Mouse (Mus musculus): ENCODE data around the gene Ahctf1.

The Ahctf1 gene

GRCm38 (mm10) chr1:179805751-179806150, 2.3 kb upstream of the Ahctf1 start:
- in situ Hi-C loops (cut with MboI, MseI), result no loop called here

GRCm38 (mm10) chr1:179804140-179804881, 831 bp upstream of the Ahctf1 start:
- in situ Hi-C loops (cut with MboI, MseI), result no loop called here

GRCm38 (mm10) chr1:179802610-179803512, 619 bp downstream of the Ahctf1 start, which contains the start of gene Gm10518:
Gene Gm10518, plus strand, starts transcription at chr1:179803376.
- in situ Hi-C loops (cut with MboI, MseI), result no loop called here

DNA sequence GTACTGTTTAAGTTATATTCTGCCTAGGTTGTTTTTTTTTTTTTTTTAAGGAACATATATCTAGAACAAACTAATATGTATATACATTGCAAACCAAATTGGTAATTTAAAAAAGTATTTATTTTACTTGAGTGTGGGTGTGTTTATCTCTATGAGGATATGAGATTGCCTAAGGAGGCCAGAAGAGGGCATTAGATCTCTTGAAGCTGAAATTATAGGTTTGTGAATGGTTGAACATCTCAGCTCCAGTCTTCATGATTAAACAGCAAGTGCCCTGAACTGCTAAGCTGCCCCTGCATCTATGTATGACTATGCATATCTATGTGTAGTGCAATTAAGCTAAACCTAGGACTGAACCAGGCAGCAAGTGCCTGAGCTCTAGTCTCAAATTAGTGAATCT, 4.7 kb downstream of the Ahctf1 start:
- in situ Hi-C loops (cut with MboI, MseI), result no loop called here

- in situ Hi-C loops (cut with MboI, MseI), result no loop called here
These were observed 16.2 kb downstream of the Ahctf1 start for GRCm38 (mm10) chr1:179787281-179787680.

GRCm38 (mm10) chr1:179785502-179785901, 18.0 kb downstream of the Ahctf1 start:
- in situ Hi-C loops (cut with MboI, MseI), result no loop called here

GRCm38 (mm10) chr1:179784098-179784497, 19.4 kb downstream of the Ahctf1 start:
- in situ Hi-C loops (cut with MboI, MseI), result no loop called here

GRCm38 (mm10) chr1:179776831-179777230, 26.6 kb downstream of the Ahctf1 start:
- in situ Hi-C loops (cut with MboI, MseI), result no loop called here

GRCm38 (mm10) chr1:179760553-179760952, 42.9 kb downstream of the Ahctf1 start:
- in situ Hi-C loops (cut with MboI, MseI), result loop anchor here (10.0 to 25.0 kb wide), 5 partner anchors 1344 to 1998 kb away; partner anchors contain the start of genes Adss (in 1 of the 2), Cnih4 (in 1 of the 2) and Nvl (in 1 of the 2)

GRCm38 (mm10) chr1:179760086-179760485, 43.4 kb downstream of the Ahctf1 start:
- in situ Hi-C loops (cut with MboI, MseI), result loop anchor here (10.0 to 25.0 kb wide), 5 partner anchors 1345 to 1998 kb away; partner anchors contain the start of genes Adss (in 1 of the 2), Cnih4 (in 1 of the 2) and Nvl (in 1 of the 2)

GRCm38 (mm10) chr1:179756477-179756876, 47.0 kb downstream of the Ahctf1 start:
- in situ Hi-C loops (cut with MboI, MseI), result loop anchor here (25.0 kb wide), 3 partner anchors 1381 to 1994 kb away; partner anchors contain the start of genes Adss (in 1 of the 2), Cnih4 (in 1 of the 2) and Nvl (in 1 of the 2)

- in situ Hi-C loops (cut with MboI, MseI), result loop anchor here (25.0 kb wide), 3 partner anchors 1384 to 1991 kb away; partner anchors contain the start of genes Adss (in 1 of the 2), Cnih4 (in 1 of the 2) and Nvl (in 1 of the 2)
These were observed 50.5 kb downstream of the Ahctf1 start for GRCm38 (mm10) chr1:179753006-179753405.

GRCm38 (mm10) chr1:179752276-179752675, 51.2 kb downstream of the Ahctf1 start:
- in situ Hi-C loops (cut with MboI, MseI), result loop anchor here (25.0 kb wide), 3 partner anchors 1385 to 1990 kb away; partner anchors contain the start of genes Adss (in 1 of the 2), Cnih4 (in 1 of the 2) and Nvl (in 1 of the 2)

- in situ Hi-C loops (cut with MboI, MseI), result no loop called here
These were observed 58.3 kb downstream of the Ahctf1 start, which contains the start of gene Kif28 for GRCm38 (mm10) chr1:179745171-179745570. Gene Kif28, minus strand, starts transcription at chr1:179745271.

- in situ Hi-C loops (cut with MboI, MseI), result loop anchor here in 1 of 2 experiments (5.0 kb wide), 1 partner anchor 99 kb away; no protein-coding TSS in a partner anchor
These were observed 59.8 kb downstream of the Ahctf1 start for GRCm38 (mm10) chr1:179743593-179744193.

- in situ Hi-C loops (cut with MboI, MseI), result loop anchor here in 1 of 2 experiments (5.0 kb wide), 1 partner anchor 234 kb away; no protein-coding TSS in a partner anchor
These were observed 67.0 kb downstream of the Ahctf1 start for GRCm38 (mm10) chr1:179736483-179736882.

- in situ Hi-C loops (cut with MboI, MseI), result loop anchor here in 1 of 2 experiments (5.0 kb wide), 1 partner anchor 232 kb away; no protein-coding TSS in a partner anchor
These were observed 68.7 kb downstream of the Ahctf1 start for GRCm38 (mm10) chr1:179734500-179735474.

DNA sequence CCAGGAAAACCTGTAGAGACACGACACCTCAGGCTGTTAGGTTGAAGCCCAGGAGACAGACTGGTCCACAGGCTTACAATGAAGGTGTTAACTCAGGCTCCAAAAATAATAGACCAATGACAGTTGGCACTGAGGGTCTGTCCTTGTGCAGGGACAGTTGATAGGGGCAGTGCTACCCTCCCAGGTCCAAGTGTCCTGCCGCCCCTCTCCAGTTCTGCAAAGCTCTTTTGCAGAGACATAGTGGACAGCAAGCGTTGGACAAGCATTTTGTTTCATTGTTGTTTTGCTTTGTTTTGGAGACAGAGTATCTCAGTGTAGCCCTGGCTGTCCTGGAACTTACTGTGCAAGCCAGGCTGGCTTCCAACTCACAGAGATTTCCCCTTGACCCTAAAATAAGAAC, 72.1 kb downstream of the Ahctf1 start:
- in situ Hi-C loops (cut with MboI, MseI), result no loop called here

DNA sequence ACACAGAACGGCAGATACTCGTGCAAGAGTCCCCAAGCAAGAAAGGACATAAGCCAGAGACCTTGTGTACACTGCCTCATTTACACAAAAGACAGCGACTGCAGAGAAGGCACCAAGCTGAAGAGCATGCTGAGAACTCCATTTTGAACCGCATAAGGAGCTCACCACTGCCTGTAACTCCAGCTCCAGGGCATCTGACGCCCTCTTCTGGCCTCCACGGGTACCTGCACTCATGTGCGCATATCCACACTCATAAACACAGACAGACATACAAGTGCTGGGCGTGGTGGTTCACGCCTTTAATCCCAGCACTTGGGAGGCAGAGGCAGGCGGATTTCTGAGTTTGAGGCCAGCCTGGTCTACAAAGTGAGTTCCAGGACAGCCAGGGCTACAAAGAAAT, 74.8 kb downstream of the Ahctf1 start:
- in situ Hi-C loops (cut with MboI, MseI), result no loop called here
